ENCODE assay signal across 9 mouse cellular contexts in the genomic region with DNA sequence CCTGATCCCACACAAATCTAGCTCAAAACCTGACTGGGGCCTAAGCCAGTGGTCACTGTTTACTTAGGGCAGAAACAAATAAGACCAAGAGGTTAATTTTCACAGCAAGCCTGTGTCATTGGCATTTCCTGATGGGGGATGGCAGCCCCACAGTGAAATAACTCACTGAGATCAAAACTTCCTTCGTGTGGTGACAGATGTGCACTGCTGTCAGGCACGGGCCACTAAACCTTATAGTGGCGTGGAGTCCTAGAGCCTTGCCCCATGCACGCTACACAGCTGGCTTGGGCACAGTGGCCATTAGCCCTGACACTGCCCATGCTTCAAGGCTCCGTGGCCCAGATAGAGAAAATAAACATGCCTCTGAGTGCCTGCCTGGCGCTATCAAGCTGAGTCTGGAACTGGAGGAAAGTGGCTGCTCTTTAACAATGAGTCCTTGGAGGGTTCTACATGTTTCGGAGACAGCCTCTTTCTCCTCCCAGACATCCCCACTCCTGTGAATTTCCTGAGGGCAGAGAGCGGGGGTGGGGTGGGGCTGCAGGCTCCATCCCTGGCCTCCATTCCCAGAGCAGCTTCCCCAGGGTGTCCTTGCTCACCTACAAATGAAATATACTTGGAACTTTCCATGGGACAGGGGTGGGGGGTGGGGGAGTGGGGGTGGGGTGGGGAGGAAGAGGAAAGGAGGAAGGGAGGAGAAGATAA. TPM values are rescaled to one million over a fixed set of nuclear protein-coding genes. Genes with fewer than 3 reads are reported as not detected.
DNase-seq lines count a peak whose midpoint lies in the region; ATAC-seq and TF ChIP-seq lines count a peak whose summit lies in the region.
"Had no signal": no experiment of that assay in that cellular context is flagged by ENCODE, and none has a peak within 500 bp of the region (broad histone marks: within the 10 kb centered on the region; RNA-seq: fewer than 3 reads in every experiment).

No protein-coding gene starts in this region.

- no peaks in the 10 kb centered on the region for H3K9me3 ChIP-seq in heart, embryonic 10.5 days
- H3K9me3 ChIP-seq in lung, postnatal 0 days (ENCODE audit: low read length) = no peaks in the 10 kb centered on the region
- H3K9me3 ChIP-seq in hindbrain, embryonic 11.5 days (ENCODE audit: control insufficient read depth, low read length) = no peaks in the 10 kb centered on the region
- H3K9me3 ChIP-seq: hindbrain, embryonic 15.5 days had no signal

- H3K4me1 ChIP-seq in heart, embryonic 10.5 days = peaks cover 54% of the 10 kb centered on the region
- peaks cover 11% of the 10 kb centered on the region; the same call in 1 of the 2 replicates for H3K4me1 ChIP-seq in lung, postnatal 0 days (ENCODE audit: insufficient read depth, low read depth, low read length)
- no peaks in the 10 kb centered on the region for H3K4me1 ChIP-seq in hindbrain, embryonic 11.5 days (replicated peaks; ENCODE audit: control insufficient read depth, insufficient read depth, low read length)

- H3K27me3 ChIP-seq in heart, embryonic 10.5 days (ENCODE audit: insufficient read depth, poor library complexity, severe bottlenecking) = 0 out of 2 replicates have a peak, but pooled peaks cover 4% of the 10 kb centered on the region
- no peaks in the 10 kb centered on the region for H3K27me3 ChIP-seq in lung, postnatal 0 days (replicated peaks; ENCODE audit: insufficient read depth, low read length)
- no peaks in the 10 kb centered on the region for H3K27me3 ChIP-seq in hindbrain, embryonic 11.5 days (ENCODE audit: control insufficient read depth, insufficient read depth, low read length)
- H3K27me3 ChIP-seq: hindbrain, embryonic 15.5 days had no signal

- no peak for TF ChIP-seq EP300 in lung, postnatal 0 days (IDR thresholded peaks at IDR 0.05)

- H3K36me3 ChIP-seq in heart, embryonic 10.5 days = no peaks in the 10 kb centered on the region
- no peaks in the 10 kb centered on the region for H3K36me3 ChIP-seq in lung, postnatal 0 days (ENCODE audit: insufficient read depth, low read length)
- H3K36me3 ChIP-seq in hindbrain, embryonic 11.5 days (ENCODE audit: control insufficient read depth, insufficient read depth, low read length) = no peaks in the 10 kb centered on the region
- H3K36me3 ChIP-seq: hindbrain, embryonic 15.5 days had no signal

- no peak overlapping the region for H3K4me3 ChIP-seq in heart, embryonic 10.5 days
- H3K4me3 ChIP-seq in lung, postnatal 0 days (ENCODE audit: low read depth, low read length) = no peak overlapping the region
- H3K4me3 ChIP-seq in hindbrain, embryonic 11.5 days (ENCODE audit: low read depth, low read length) = no peak overlapping the region
- H3K4me3 ChIP-seq: hindbrain, embryonic 15.5 days had no signal

- no peak overlapping the region for H3K9ac ChIP-seq in lung, postnatal 0 days (replicated peaks; ENCODE audit: low read depth)
- no peak overlapping the region for H3K9ac ChIP-seq in hindbrain, embryonic 11.5 days (ENCODE audit: low read depth, low read length)
- H3K9ac ChIP-seq: hindbrain, embryonic 15.5 days had no signal

- peak; percentile 30; the same call in 1 of the 2 replicates for ATAC-seq in lung, postnatal 0 days
- no peak for ATAC-seq in hindbrain, embryonic 11.5 days (ENCODE audit: low FRiP score)

- peak; percentile 78 for DNase-seq in heart, embryonic 10.5 days (ENCODE audit: low spot score)
- DNase-seq in heart, adult 11 months = no peak
- DNase-seq in lung, postnatal 0 days (ENCODE audit: low spot score) = peak; percentile 22
- DNase-seq in lung, postnatal 10 days = no peak
- DNase-seq in hindbrain, embryonic 11.5 days (ENCODE audit: low spot score) = peak; percentile 24
- DNase-seq in neural tube, embryonic 10.5 days (ENCODE audit: extremely low spot score, low spot score) = peak; percentile 35
- DNase-seq in urinary bladder, adult 18-20 months (ENCODE audit: low spot score in 2 of 2) = no peak
- no peak for DNase-seq in urinary bladder, postnatal 25 days (ENCODE audit: low spot score)

- H3K27ac ChIP-seq in heart, embryonic 10.5 days = peak overlapping the region; percentile 83
- no peak overlapping the region for H3K27ac ChIP-seq in lung, postnatal 0 days (ENCODE audit: low read length)
- H3K27ac ChIP-seq in hindbrain, embryonic 11.5 days (ENCODE audit: low read depth, low read length) = no peak overlapping the region
- H3K27ac ChIP-seq: hindbrain, embryonic 15.5 days had no signal

- no peak for TF ChIP-seq CTCF in lung, postnatal 0 days (IDR thresholded peaks at IDR 0.05)

- no peak overlapping the region for H3K4me2 ChIP-seq in lung, postnatal 0 days (replicated peaks; ENCODE audit: low read depth, low read length)
- no peak overlapping the region for H3K4me2 ChIP-seq in hindbrain, embryonic 11.5 days (replicated peaks; ENCODE audit: low read depth, low read length)
- H3K4me2 ChIP-seq: hindbrain, embryonic 15.5 days had no signal

- whole genome bisulfite sequencing in heart, embryonic 10.5 days = 20% methylated on average over 8 of the region's 8 CpGs
- WGBS in lung, postnatal 0 days = 16% methylated on average over 8 of the region's 8 CpGs
- WGBS in hindbrain, embryonic 11.5 days = 48% methylated on average over 8 of the region's 8 CpGs

RNA-seq across cellular contexts. Expression of gene Lrpap1, which starts 52.9 kb away (rescaled TPM):
- polyA plus RNA-seq in heart, embryonic 10.5 days (2016; fragmentation: Nextera tagmentation; extraction: Ambion mirVana) = 114 and 121 TPM in 2 replicates
- 170 and 184 TPM in 2 replicates for polyA plus RNA-seq in lung, postnatal 0 days (2015; fragmentation: Nextera tagmentation; extraction: Ambion mirVana)
- 104 TPM in 2 replicates for polyA plus RNA-seq in hindbrain, embryonic 11.5 days (2014; fragmentation: Nextera tagmentation; extraction: Ambion mirVana)

Comparison
In these comparisons a context has a peak if more than half of its experiments do, and no peak if none do; other contexts are left out.
1. DNase-seq: peak in heart, embryonic 10.5 days (single experiment), lung, postnatal 0 days (single experiment), hindbrain, embryonic 11.5 days (single experiment) and neural tube, embryonic 10.5 days (single experiment); none in heart, adult 11 months (single experiment), lung, postnatal 10 days (single experiment), urinary bladder, adult 18-20 months (0 of 2) and urinary bladder, postnatal 25 days (single experiment).